Mouse (Mus musculus): ENCODE results near the gene Gpr21. TPM values are rescaled to one million over a fixed set of nuclear protein-coding genes. Genes with fewer than 3 reads are reported as not detected.
A peak's percentile ranks its signal among the peaks of the same experiment; 100 is the strongest.

Gene Gpr21
- total and polyA plus RNA-seq, 2 experiments from 2014 or later = 14.5 to 35.8 TPM

DNA sequence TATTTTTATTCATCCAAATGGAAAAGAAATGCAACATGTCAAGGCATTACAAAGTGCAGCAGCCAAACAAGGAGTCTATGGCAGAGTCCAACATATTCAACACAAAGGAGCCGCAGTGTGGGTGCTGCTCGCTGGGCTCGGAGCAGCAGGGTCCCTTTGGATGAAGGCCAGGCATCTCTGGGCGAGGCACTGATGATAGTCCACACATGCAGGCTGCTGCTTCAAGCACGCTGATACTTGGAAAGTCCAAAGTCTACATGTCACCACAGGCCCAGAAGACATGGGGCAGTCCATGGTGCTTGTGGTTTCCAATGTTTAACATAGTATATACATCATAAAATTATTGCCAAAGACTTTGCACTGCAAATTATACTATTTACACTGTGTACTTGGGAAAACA is 53.8 kb downstream of the Gpr21 start:
- no peak overlapping the region for H3K4me3 ChIP-seq (ENCODE audit: low read depth, low read length)
- 35% methylated on average over 5 of the region's 5 CpGs for WGBS
- H3K36me3 ChIP-seq (ENCODE audit: insufficient read depth) = peaks cover 41% of the 10 kb centered on the region
- no peak for DNase-seq
- ATAC-seq = no peak
- no peak for TF ChIP-seq CTCF (IDR thresholded peaks at IDR 0.05; ENCODE audit: low read depth)
- H3K9me3 ChIP-seq (ENCODE audit: low read length) = no peaks in the 10 kb centered on the region
- no peak overlapping the region for H3K9ac ChIP-seq
- H3K27me3 ChIP-seq (ENCODE audit: insufficient read depth, low read length) = no peaks in the 10 kb centered on the region
- H3K4me1 ChIP-seq (ENCODE audit: insufficient read depth) = no peaks in the 10 kb centered on the region
- H3K4me2 ChIP-seq (ENCODE audit: low read depth) = no peak overlapping the region
- H3K27ac ChIP-seq (ENCODE audit: low read depth, low read length) = peak overlapping the region; percentile 21; the same call in 1 of the 2 replicates

Other genes with a start within 250 kb of the Gpr21 start
- gene Olfr368, start 189.8 kb upstream of the Gpr21 start, total RNA-seq (2014; rRNA removed) = not detected in 2 replicates
- not detected in 2 replicates for gene Olfr368, start 189.8 kb upstream of the Gpr21 start, polyA plus RNA-seq (2015; fragmentation: Nextera tagmentation; extraction: Ambion mirVana)
- 49.5 and 54.1 TPM in 2 replicates for gene Pdcl, start 157.0 kb upstream of the Gpr21 start, total RNA-seq (2014; rRNA removed)
- 44.6 and 46.4 TPM in 2 replicates for gene Pdcl, start 157.0 kb upstream of the Gpr21 start, polyA plus RNA-seq (2015; fragmentation: Nextera tagmentation; extraction: Ambion mirVana)
- gene Rc3h2, start 93.4 kb upstream of the Gpr21 start, total RNA-seq (2014; rRNA removed) = 56.9 and 72.4 TPM in 2 replicates
- gene Rc3h2, start 93.4 kb upstream of the Gpr21 start, polyA plus RNA-seq (2015; fragmentation: Nextera tagmentation; extraction: Ambion mirVana) = 6.7 and 10.6 TPM in 2 replicates
- gene Zbtb26, start 73.2 kb upstream of the Gpr21 start, total RNA-seq (2014; rRNA removed) = 11.8 and 15.7 TPM in 2 replicates
- 1.3 and 2.1 TPM in 2 replicates for gene Zbtb26, start 73.2 kb upstream of the Gpr21 start, polyA plus RNA-seq (2015; fragmentation: Nextera tagmentation; extraction: Ambion mirVana)
- 43.2 and 54.2 TPM in 2 replicates for gene Zbtb6, start 73.2 kb upstream of the Gpr21 start, total RNA-seq (2014; rRNA removed)
- gene Zbtb6, start 73.2 kb upstream of the Gpr21 start, polyA plus RNA-seq (2015; fragmentation: Nextera tagmentation; extraction: Ambion mirVana) = 9.7 and 10.6 TPM in 2 replicates
- gene Rabgap1, start 73.1 kb upstream of the Gpr21 start, total RNA-seq (2014; rRNA removed) = 92.9 and 99.8 TPM in 2 replicates
- gene Rabgap1, start 73.1 kb upstream of the Gpr21 start, polyA plus RNA-seq (2015; fragmentation: Nextera tagmentation; extraction: Ambion mirVana) = 35.6 and 46.6 TPM in 2 replicates
- gene Strbp, start 187.5 kb downstream of the Gpr21 start, total RNA-seq (2014; rRNA removed) = 101 and 138 TPM in 2 replicates
- gene Strbp, start 187.5 kb downstream of the Gpr21 start, polyA plus RNA-seq (2015; fragmentation: Nextera tagmentation; extraction: Ambion mirVana) = 83.5 and 99.9 TPM in 2 replicates